Mouse (Mus musculus) stomach, embryonic 14.5 days (tissue): ENCODE data around the gene Sf3b4. TPM values are rescaled to one million over a fixed set of nuclear protein-coding genes. Genes with fewer than 3 reads are reported as not detected.
"Not testable (repeated sequence)": the region's sequence is repeated elsewhere in the genome, so short reads cannot be mapped to it uniquely, and the experiment has no call there.

Experiments
- ATAC-seq: fragments of 200-750 bp; cut with Nextera tagmentation; 2 replicates; pipeline ENCODE4 v1.8.0; 2017; ENCODE audit warnings: low read depth, moderate TSS enrichment; ENCODE audit not compliant: insufficient number of reproducible peaks, insufficient read depth, low FRiP score
- H3K27ac ChIP-seq: fragments of 300-500 bp; sonication (generic); 2 replicates; pipeline ENCODE4 v1.5.1; 2014; ENCODE audit warnings: mild to moderate bottlenecking, low read length, moderate library complexity, mixed read lengths
- H3K27me3 ChIP-seq: fragments of 300-500 bp; sonication (generic); 2 replicates; pipeline ENCODE4 v1.6.1; 2014; ENCODE audit warnings: low read length, control low read depth, mixed read lengths; ENCODE audit not compliant: control insufficient read depth, insufficient read depth
- H3K36me3 ChIP-seq: fragments of 300-500 bp; sonication (generic); 2 replicates; pipeline ENCODE4 v1.6.1; 2014; ENCODE audit warnings: mild to moderate bottlenecking, control low read depth, low read length, moderate library complexity, mixed read lengths; ENCODE audit not compliant: control insufficient read depth, insufficient read depth
- H3K4me1 ChIP-seq: fragments of 300-500 bp; sonication (generic); 2 replicates; pipeline ENCODE4 v1.6.1; 2014; ENCODE audit warnings: low read length, control low read depth, mixed read lengths; ENCODE audit not compliant: control insufficient read depth, insufficient read depth
- H3K4me2 ChIP-seq: fragments of 300-500 bp; sonication (generic); replicated peaks from 2 replicates; pipeline ENCODE4 v1.6.1; 2014; ENCODE audit warnings: low read depth, low read length, control low read depth
- H3K4me3 ChIP-seq: fragments of 300-500 bp; sonication (generic); 2 replicates; pipeline ENCODE4 v1.5.1; 2014; ENCODE audit warnings: low read depth, low read length, control low read depth
- H3K9ac ChIP-seq: fragments of 300-500 bp; sonication (generic); replicated peaks from 2 replicates; pipeline ENCODE4 v1.6.1; 2014; ENCODE audit warnings: low read depth, mild to moderate bottlenecking, control low read depth, low read length, moderate library complexity, mixed read lengths
- H3K9me3 ChIP-seq: fragments of 300-500 bp; sonication (generic); 2 replicates; pipeline ENCODE4 v1.6.1; 2016; ENCODE audit warnings: low read depth, low read length, control low read depth; ENCODE audit not compliant: control insufficient read depth
- WGBS: fragments of 180-500 bp; shearing (Covaris S2); extraction: QIAGEN DNeasy Blood & Tissue Kit; methylation state at CpG from one replicate; pipeline ENCODE4 v1.1.7; 2014; 5-methylcytosine and 5-hydroxymethylcytosine counted together
- polyA plus RNA-seq: library from polyadenylated mRNA; unstranded; fragments of >200 nt; fragmentation: Nextera tagmentation; extraction: Ambion mirVana; gene quantifications from 2 replicates; pipeline ENCODE4 v1.2.1, GENCODE M21; 2014

Sf3b4 gene
- polyA plus RNA-seq, 1 experiment from 2014 or later = 166 TPM

DNA sequence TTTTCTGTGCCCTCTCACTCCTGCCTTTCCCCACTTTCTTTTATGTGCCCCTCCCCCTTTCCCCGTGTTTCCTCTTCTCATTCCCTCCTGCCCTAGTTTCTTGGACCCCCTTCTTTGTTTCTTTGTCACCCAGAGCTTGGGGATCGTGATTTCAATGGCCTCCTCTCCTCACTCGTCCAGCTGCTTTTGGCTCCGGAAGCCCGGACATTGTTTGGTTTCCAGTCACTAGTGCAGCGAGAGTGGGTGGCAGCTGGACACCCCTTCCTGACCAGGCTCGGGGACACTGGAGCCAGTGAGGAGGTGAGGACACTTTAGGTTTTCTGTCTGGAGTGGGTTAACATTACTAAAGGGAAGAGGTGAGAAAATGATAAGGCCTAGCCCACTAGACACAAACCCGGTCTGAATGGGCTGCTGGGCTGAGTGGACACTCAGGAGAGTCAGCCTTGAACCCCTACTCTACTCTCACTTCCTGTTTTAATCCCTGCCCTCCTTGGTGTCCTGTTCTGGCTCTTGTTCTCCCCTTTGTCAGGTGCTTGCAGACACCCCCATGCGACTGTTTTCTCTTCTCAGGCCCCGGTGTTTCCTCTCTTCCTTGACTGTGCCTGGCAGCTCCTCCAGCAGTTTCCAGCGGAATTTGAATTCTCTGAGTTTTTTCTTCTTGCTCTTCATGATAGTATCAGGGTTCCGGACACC lies 3.5 kb upstream of the Sf3b4 start:
- 72% methylated on average over 12 of the region's 12 CpGs for WGBS
- H3K4me3 ChIP-seq = no peak overlapping the region
- H3K4me1 ChIP-seq = peaks cover 7% of the 10 kb centered on the region; the same call in 1 of the 2 replicates
- H3K27ac ChIP-seq = no peak overlapping the region
- H3K36me3 ChIP-seq = peaks cover 3% of the 10 kb centered on the region; the same call in 1 of the 2 replicates
- no peak for ATAC-seq
- no peak overlapping the region for H3K4me2 ChIP-seq
- no peaks in the 10 kb centered on the region for H3K9me3 ChIP-seq
- H3K9ac ChIP-seq = no peak overlapping the region
- H3K27me3 ChIP-seq = no peaks in the 10 kb centered on the region

DNA sequence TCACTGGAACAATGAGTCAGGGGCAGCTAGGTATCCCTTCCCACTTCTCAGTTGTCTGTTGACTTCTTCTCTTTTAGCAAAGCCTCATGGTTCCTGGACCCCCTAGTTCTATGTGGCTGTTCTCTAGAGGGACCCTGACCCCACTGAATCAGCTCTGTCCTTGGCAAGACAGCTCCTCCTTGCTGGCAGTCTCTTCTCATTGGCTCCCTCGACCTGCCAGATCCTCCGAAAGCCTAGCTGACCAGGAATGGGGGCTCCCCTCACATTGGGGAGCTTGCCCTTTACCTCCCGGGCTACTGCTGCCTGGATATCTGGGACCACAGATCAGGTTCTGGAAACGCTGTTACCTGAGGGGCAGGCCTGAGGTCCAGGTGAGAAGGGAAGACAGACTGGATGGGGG lies 1.9 kb upstream of the Sf3b4 start:
- no peak for ATAC-seq
- H3K27me3 ChIP-seq = no peaks in the 10 kb centered on the region
- no peak overlapping the region for H3K4me2 ChIP-seq
- no peak overlapping the region for H3K27ac ChIP-seq
- H3K4me1 ChIP-seq = peaks cover 10% of the 10 kb centered on the region; the same call in 1 of the 2 replicates
- H3K9ac ChIP-seq = no peak overlapping the region
- H3K36me3 ChIP-seq = peaks cover 15% of the 10 kb centered on the region
- no peak overlapping the region for H3K4me3 ChIP-seq
- WGBS = 90% methylated on average over 4 of the region's 4 CpGs
- H3K9me3 ChIP-seq = no peaks in the 10 kb centered on the region

DNA sequence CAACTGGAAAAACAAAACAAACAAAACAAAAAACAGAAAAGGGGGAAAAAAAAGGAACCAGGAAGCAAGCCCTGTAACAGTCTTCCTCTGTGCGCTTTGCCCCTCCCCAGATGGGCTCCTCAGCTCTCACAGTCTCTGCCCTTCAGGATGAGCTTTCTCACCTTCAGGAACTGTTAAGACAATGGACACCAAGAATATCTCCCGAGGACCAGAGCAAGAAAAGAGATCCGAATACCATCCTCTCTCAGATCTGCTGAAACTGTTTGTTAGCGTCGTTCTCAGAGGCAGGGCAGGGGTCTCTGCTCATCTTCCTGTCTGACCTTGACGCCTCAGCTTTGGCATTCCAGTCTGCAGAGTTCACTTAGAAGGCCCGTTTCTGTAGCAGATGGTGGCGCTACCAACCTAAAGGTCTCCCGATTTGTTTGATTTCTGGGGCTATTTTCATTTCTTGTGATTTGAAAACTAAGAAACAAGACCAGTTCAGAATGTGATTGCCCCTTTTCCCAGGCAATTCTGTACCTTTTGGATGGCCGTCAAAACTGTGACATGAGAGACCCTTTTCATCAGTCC lies 1.1 kb upstream of the Sf3b4 start:
- no peak for ATAC-seq
- WGBS = 61% methylated on average over 10 of the region's 10 CpGs
- Histone ChIP-seq H3K4me3 (peak overlapping the region; percentile 98), H3K36me3 (peaks cover 20% of the 10 kb centered on the region), H3K27me3 (no peaks in the 10 kb centered on the region), H3K4me1 (peaks cover 10% of the 10 kb centered on the region; the same call in 1 of the 2 replicates), H3K4me2 (peak overlapping the region; percentile 73), H3K9ac (peak overlapping the region; percentile 79; the same call in 1 of the 2 replicates), H3K9me3 (no peaks in the 10 kb centered on the region), H3K27ac (peak overlapping the region; percentile 99; the same call in 1 of the 2 replicates)

DNA sequence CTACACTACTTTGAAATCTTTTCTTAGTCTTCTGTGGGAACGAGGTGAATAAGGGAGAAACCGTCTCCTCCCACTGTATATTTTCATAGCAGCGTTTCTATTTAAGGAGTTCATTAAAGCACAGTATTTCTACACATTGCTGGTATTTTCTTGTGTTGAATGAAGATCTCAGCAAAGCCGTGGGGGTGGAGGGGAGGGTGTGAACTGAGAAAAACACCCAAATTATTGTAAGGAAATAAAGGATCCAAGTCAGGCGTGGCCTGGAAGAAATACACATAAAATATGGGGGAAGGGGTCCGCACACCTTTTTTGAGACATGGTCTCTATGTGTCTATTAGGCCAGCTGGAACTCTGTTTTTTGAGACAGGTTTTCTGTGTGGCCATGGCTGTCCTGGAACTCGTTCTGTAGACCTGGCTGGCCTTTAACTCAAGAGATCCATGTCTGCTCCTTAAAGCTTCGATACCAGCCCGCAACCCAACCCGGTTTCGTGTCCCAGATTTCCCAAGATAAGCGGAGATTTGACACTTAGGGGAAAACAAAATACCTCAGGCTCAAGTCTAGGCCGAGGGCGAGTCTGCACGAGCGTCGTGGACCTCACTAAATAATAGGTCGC lies 442 bp upstream of the Sf3b4 start:
- no peaks in the 10 kb centered on the region for H3K27me3 ChIP-seq
- H3K4me1 ChIP-seq = peaks cover 10% of the 10 kb centered on the region; the same call in 1 of the 2 replicates
- ATAC-seq = peak; percentile 16; the same call in 1 of the 2 replicates
- no peaks in the 10 kb centered on the region for H3K9me3 ChIP-seq
- peak overlapping the region; percentile 79 for H3K9ac ChIP-seq
- H3K4me3 ChIP-seq = peak overlapping the region; percentile 98
- WGBS = 14% methylated on average over 18 of the region's 18 CpGs
- H3K27ac ChIP-seq = peak overlapping the region; percentile 99
- peak overlapping the region; percentile 73 for H3K4me2 ChIP-seq
- H3K36me3 ChIP-seq = peaks cover 22% of the 10 kb centered on the region

DNA sequence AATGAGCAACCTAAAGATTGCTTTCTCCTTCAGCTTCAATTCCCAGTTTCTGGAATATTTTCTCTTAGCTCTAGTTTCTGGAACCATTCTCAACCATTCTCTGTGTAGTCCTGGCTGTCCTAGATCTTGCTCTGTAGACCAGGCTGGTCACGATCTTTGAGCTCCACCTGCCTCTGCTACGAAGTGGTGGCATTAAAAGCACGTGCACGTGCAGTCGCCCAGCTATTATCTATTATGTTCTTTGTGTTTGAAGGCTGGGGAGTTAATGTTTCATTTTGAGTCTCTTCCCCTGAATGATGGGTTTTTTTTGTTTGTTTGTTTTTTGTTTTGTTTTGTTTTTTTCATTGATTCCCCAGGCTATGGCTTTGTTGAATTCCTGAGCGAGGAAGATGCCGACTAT lies 1.1 kb downstream of the Sf3b4 start:
- Histone ChIP-seq H3K4me2 (peak overlapping the region; percentile 94), H3K36me3 (peaks cover 32% of the 10 kb centered on the region), H3K9me3 (no peaks in the 10 kb centered on the region), H3K4me1 (peaks cover 10% of the 10 kb centered on the region; the same call in 1 of the 2 replicates), H3K27ac (no peak overlapping the region), H3K4me3 (peak overlapping the region; percentile 98), H3K27me3 (no peaks in the 10 kb centered on the region), H3K9ac (peak overlapping the region; percentile 79)
- ATAC-seq = no peak
- 36% methylated on average over 7 of the region's 7 CpGs for WGBS

DNA sequence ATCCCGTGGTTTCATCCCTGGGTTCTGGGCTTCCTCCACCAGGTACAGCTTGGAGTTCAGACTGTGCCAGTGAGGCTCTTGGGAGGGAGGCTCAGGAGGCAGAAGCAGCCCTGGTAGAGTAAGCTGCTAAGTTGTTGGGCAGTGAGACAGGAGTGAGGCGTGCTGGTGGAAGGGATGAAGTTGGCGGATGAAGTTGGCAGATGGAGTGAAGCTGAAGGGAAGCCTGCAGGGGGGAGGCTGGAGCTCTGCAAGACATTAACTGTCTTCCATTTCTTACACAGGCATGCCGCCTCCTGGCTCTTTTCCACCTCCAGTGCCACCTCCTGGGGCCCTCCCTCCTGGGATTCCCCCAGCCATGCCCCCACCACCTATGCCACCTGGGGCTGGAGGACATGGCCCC lies 1.9 kb downstream of the Sf3b4 start:
- not testable (repeated sequence) for H3K27me3 ChIP-seq
- H3K36me3 ChIP-seq = peaks cover 32% of the 10 kb centered on the region

DNA sequence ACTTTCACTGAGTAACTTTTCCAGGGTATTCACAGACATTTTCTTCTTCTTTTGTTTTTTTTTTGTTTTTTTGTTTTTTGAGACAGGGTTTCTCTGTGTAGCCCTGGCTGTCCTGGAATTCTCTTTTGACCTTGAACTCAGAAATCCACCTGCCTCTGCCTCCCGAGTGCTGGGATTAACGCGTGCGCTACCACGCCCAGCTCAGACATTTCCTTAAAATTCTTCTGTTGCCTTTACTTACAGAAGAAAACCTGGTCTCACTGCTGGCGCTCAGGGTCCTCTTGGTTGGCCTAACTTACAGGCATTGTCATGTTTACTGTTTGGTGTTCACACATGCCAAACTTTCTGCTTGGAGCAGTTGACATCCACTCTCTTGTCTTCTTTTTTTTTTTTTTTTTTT lies 3.1 kb downstream of the Sf3b4 start:
- Histone ChIP-seq H3K27ac (no peak overlapping the region), H3K4me3 (no peak overlapping the region), H3K27me3 (no peaks in the 10 kb centered on the region), H3K9ac (no peak overlapping the region), H3K9me3 (no peaks in the 10 kb centered on the region), H3K4me1 (peaks cover 10% of the 10 kb centered on the region; the same call in 1 of the 2 replicates), H3K36me3 (peaks cover 32% of the 10 kb centered on the region), H3K4me2 (no peak overlapping the region)
- no peak for ATAC-seq
- WGBS = 95% methylated on average over 6 of the region's 6 CpGs

More for the DNA sequence above, 1.9 kb downstream of the Sf3b4 start:
- not testable (repeated sequence) for H3K4me3 ChIP-seq, H3K27ac ChIP-seq, ATAC-seq, H3K9ac ChIP-seq, H3K9me3 ChIP-seq, H3K4me2 ChIP-seq
- peaks cover 10% of the 10 kb centered on the region; the same call in 1 of the 2 replicates for H3K4me1 ChIP-seq
- whole genome bisulfite sequencing = 82% methylated on average over 4 of the region's 4 CpGs

DNA sequence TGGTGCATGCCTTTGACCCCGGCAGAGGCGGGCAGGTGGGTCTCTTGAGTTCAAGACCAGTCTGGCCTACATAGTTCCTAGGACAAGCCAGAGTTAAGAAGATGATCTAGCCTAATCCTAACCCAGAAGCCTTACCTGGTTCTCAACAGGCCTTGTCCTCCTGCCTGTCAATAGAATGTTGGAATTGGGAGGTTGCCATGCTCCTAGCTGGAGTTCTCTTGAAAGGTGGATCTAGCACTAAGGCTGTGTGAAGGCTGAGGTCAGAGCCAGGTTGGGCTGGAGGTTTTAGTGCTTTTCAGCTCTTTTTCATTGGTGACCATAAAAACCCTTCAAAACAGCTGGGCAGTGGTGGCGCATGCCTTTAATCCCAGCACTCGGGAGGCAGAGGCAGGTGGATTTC lies 6.3 kb downstream of the Sf3b4 start:
- WGBS = 87% methylated on average over 4 of the region's 4 CpGs
- no peak overlapping the region for H3K4me3 ChIP-seq
- peaks cover 32% of the 10 kb centered on the region for H3K36me3 ChIP-seq

More for the DNA sequence above, 6.3 kb downstream of the Sf3b4 start:
- Histone ChIP-seq H3K27me3 (no peaks in the 10 kb centered on the region), H3K4me1 (peaks cover 21% of the 10 kb centered on the region; the same call in 1 of the 2 replicates), H3K27ac (no peak overlapping the region), H3K9ac (no peak overlapping the region), H3K4me2 (no peak overlapping the region), H3K9me3 (no peaks in the 10 kb centered on the region)
- ATAC-seq = no peak
